10 mouse cellular contexts compared by ENCODE assay signal in the genomic region with DNA sequence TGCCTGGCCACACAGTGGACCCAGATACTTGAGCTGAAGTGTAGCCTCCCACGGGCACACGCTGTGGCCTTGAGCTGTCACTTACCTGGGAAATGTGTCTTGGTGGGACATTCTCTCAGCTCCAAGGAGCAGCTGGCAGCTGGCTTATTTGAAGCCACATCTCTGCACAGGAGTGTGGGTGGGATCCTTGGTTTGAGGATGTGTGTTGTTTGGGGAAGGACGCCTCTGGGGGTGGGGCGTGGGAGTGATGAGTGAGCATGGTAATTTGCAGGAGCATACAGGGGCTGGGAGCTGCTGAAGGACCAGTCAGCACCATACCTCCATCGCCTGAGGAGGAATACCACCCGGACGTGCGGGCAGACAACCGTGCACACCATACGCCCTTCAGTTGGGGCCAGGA. TPM values are rescaled to one million over a fixed set of nuclear protein-coding genes. Genes with fewer than 3 reads are reported as not detected.
A peak's percentile ranks its signal among the peaks of the same experiment; 100 is the strongest.
DNase-seq lines count a peak whose midpoint lies in the region; ATAC-seq and TF ChIP-seq lines count a peak whose summit lies in the region.
"Had no signal": no experiment of that assay in that cellular context is flagged by ENCODE, and none has a peak within 500 bp of the region (broad histone marks: within the 10 kb centered on the region; RNA-seq: fewer than 3 reads in every experiment).

No protein-coding gene starts in this region.

- TF ChIP-seq CTCF in testis, adult 2 months (IDR thresholded peaks at IDR 0.05; ENCODE audit: control insufficient read depth, insufficient read depth, insufficient replicate concordance, low read depth, low read length) = no peak
- TF ChIP-seq CTCF in kidney, adult 2 months (conservative IDR thresholded peaks at IDR 0.05; ENCODE audit: insufficient read depth, insufficient read length, low read depth, low read length) = no peak

- no peaks in the 10 kb centered on the region for H3K9me3 ChIP-seq in hindbrain, embryonic 14.5 days (ENCODE audit: control insufficient read depth, low read length)
- H3K9me3 ChIP-seq in midbrain, embryonic 14.5 days (ENCODE audit: control insufficient read depth, low read length) = no peaks in the 10 kb centered on the region
- no peaks in the 10 kb centered on the region for H3K9me3 ChIP-seq in kidney, embryonic 16.5 days (ENCODE audit: low read length)
- H3K9me3 ChIP-seq: heart, embryonic 12.5 days; lung, embryonic 15.5 days had no signal

- H3K36me3 ChIP-seq in testis, adult 2 months (ENCODE audit: control insufficient read depth, insufficient read depth, low read length) = no peaks in the 10 kb centered on the region
- H3K36me3 ChIP-seq in hindbrain, embryonic 14.5 days (replicated peaks; ENCODE audit: control insufficient read depth, insufficient read depth) = no peaks in the 10 kb centered on the region
- no peaks in the 10 kb centered on the region for H3K36me3 ChIP-seq in midbrain, embryonic 14.5 days (ENCODE audit: control insufficient read depth, insufficient read depth, low read length)
- no peaks in the 10 kb centered on the region for H3K36me3 ChIP-seq in kidney, adult 2 months (ENCODE audit: control insufficient read depth, insufficient read depth, low read length)
- no peaks in the 10 kb centered on the region for H3K36me3 ChIP-seq in kidney, embryonic 16.5 days (ENCODE audit: insufficient read depth, low read length)
- H3K36me3 ChIP-seq: heart, embryonic 12.5 days; lung, embryonic 15.5 days had no signal

- DNase-seq in testis, postnatal 14 days (ENCODE audit: low spot score) = no peak
- no peak for DNase-seq in hindbrain, embryonic 14.5 days (ENCODE audit: low spot score)
- no peak for DNase-seq in midbrain, embryonic 14.5 days
- no peak for DNase-seq in kidney, adult 2 months
- no peak for DNase-seq in heart, postnatal 4 days

- 0 out of 2 replicates have a peak overlapping the region, but pooled peaks have one; percentile 29 for H3K9ac ChIP-seq in hindbrain, embryonic 14.5 days
- 0 out of 2 replicates have a peak overlapping the region, but pooled peaks have one; percentile 0 for H3K9ac ChIP-seq in midbrain, embryonic 14.5 days (replicated peaks; ENCODE audit: low read length)
- H3K9ac ChIP-seq in kidney, embryonic 16.5 days (replicated peaks; ENCODE audit: low read length) = no peak overlapping the region
- H3K9ac ChIP-seq: heart, embryonic 12.5 days; lung, embryonic 15.5 days had no signal

- ATAC-seq in hindbrain, embryonic 14.5 days (ENCODE audit: low FRiP score) = no peak
- no peak for ATAC-seq in midbrain, embryonic 14.5 days (ENCODE audit: low FRiP score, low TSS enrichment)
- no peak for ATAC-seq in kidney, embryonic 16.5 days (ENCODE audit: low FRiP score, low TSS enrichment)
- ATAC-seq: intestine, embryonic 16.5 days had no signal

- 35% methylated on average over 10 of the region's 10 CpGs for WGBS in hindbrain, embryonic 14.5 days
- whole genome bisulfite sequencing in midbrain, embryonic 14.5 days = 28% methylated on average over 10 of the region's 10 CpGs
- WGBS in kidney, adult 2 months = 76% methylated on average over 10 of the region's 10 CpGs
- 58% methylated on average over 10 of the region's 10 CpGs for WGBS in kidney, embryonic 16.5 days

- H3K27ac ChIP-seq in testis, adult 2 months (ENCODE audit: control insufficient read depth, insufficient read depth, low read depth, low read length) = no peak overlapping the region
- peak overlapping the region; percentile 56 for H3K27ac ChIP-seq in hindbrain, embryonic 14.5 days
- H3K27ac ChIP-seq in midbrain, embryonic 14.5 days (replicated peaks; ENCODE audit: low read depth, low read length) = peak overlapping the region; percentile 81
- H3K27ac ChIP-seq in kidney, adult 2 months (ENCODE audit: insufficient read depth, low read depth, low read length) = no peak overlapping the region
- no peak overlapping the region for H3K27ac ChIP-seq in kidney, embryonic 16.5 days (ENCODE audit: low read length)
- H3K27ac ChIP-seq: lung, embryonic 15.5 days had no signal

- no peak for TF ChIP-seq POLR2A in testis, adult 2 months (IDR thresholded peaks at IDR 0.05; ENCODE audit: control insufficient read depth, low read depth, low read length)
- no peak for TF ChIP-seq POLR2A in kidney, adult 2 months (IDR thresholded peaks at IDR 0.05; ENCODE audit: low read depth, low read length)

- H3K4me3 ChIP-seq in testis, adult 2 months (ENCODE audit: control insufficient read depth, low read depth, low read length) = peak overlapping the region; percentile 77
- no peak overlapping the region for H3K4me3 ChIP-seq in hindbrain, embryonic 14.5 days (replicated peaks; ENCODE audit: low read length)
- no peak overlapping the region for H3K4me3 ChIP-seq in midbrain, embryonic 14.5 days (replicated peaks; ENCODE audit: low read depth, low read length)
- no peak overlapping the region for H3K4me3 ChIP-seq in kidney, adult 2 months (ENCODE audit: insufficient read depth, low read depth, low read length)
- no peak overlapping the region for H3K4me3 ChIP-seq in kidney, embryonic 16.5 days (ENCODE audit: low read length)
- H3K4me3 ChIP-seq: heart, embryonic 12.5 days; lung, embryonic 15.5 days had no signal

- H3K4me1 ChIP-seq in testis, adult 2 months (ENCODE audit: control insufficient read depth, insufficient read depth, low read length) = no peaks in the 10 kb centered on the region; the same call in 1 of the 2 replicates
- peaks cover 91% of the 10 kb centered on the region for H3K4me1 ChIP-seq in hindbrain, embryonic 14.5 days (replicated peaks; ENCODE audit: control insufficient read depth, insufficient read depth, low read length)
- peaks cover 89% of the 10 kb centered on the region for H3K4me1 ChIP-seq in midbrain, embryonic 14.5 days (ENCODE audit: control insufficient read depth, insufficient read depth, low read length)
- H3K4me1 ChIP-seq in kidney, adult 2 months (ENCODE audit: control insufficient read depth, insufficient read depth, low read length) = no peaks in the 10 kb centered on the region
- peaks cover 21% of the 10 kb centered on the region for H3K4me1 ChIP-seq in kidney, embryonic 16.5 days (ENCODE audit: insufficient read depth, low read length)

- H3K4me2 ChIP-seq in hindbrain, embryonic 14.5 days (replicated peaks) = no peak overlapping the region
- no peak overlapping the region; the same call in 1 of the 2 replicates for H3K4me2 ChIP-seq in midbrain, embryonic 14.5 days (ENCODE audit: low read length)
- H3K4me2 ChIP-seq in kidney, embryonic 16.5 days (replicated peaks; ENCODE audit: low read depth, low read length) = no peak overlapping the region
- H3K4me2 ChIP-seq: heart, embryonic 12.5 days; lung, embryonic 15.5 days had no signal

- no peaks in the 10 kb centered on the region for H3K27me3 ChIP-seq in testis, adult 2 months (ENCODE audit: control insufficient read depth, insufficient read depth, low read length)
- no peaks in the 10 kb centered on the region for H3K27me3 ChIP-seq in hindbrain, embryonic 14.5 days (ENCODE audit: control insufficient read depth, insufficient read depth, low read length)
- no peaks in the 10 kb centered on the region for H3K27me3 ChIP-seq in midbrain, embryonic 14.5 days (ENCODE audit: control insufficient read depth, insufficient read depth, low read length)
- H3K27me3 ChIP-seq in kidney, adult 2 months (replicated peaks; ENCODE audit: control insufficient read depth, insufficient read depth, low read length) = no peaks in the 10 kb centered on the region
- H3K27me3 ChIP-seq in kidney, embryonic 16.5 days (ENCODE audit: insufficient read depth, low read length) = 0 out of 2 replicates have a peak, but pooled peaks cover under 1% of the 10 kb centered on the region
- H3K27me3 ChIP-seq: lung, embryonic 15.5 days had no signal

RNA-seq across cellular contexts. Expression of gene Lrp8, which starts 28.1 kb away (rescaled TPM):
- 87.5 and 89.2 TPM in 2 replicates for polyA plus RNA-seq in testis, adult 2 months (2012; rRNA removed)
- 62.2 and 69.5 TPM in 2 replicates for polyA plus RNA-seq in hindbrain, embryonic 14.5 days (2014; fragmentation: Nextera tagmentation; extraction: Ambion mirVana)
- polyA plus RNA-seq in midbrain, embryonic 14.5 days (2014; fragmentation: Nextera tagmentation; extraction: Ambion mirVana) = 54.3 and 58.1 TPM in 2 replicates
- polyA plus RNA-seq in kidney, adult 2 months (2012; rRNA removed) = 2.8 and 3.6 TPM in 2 replicates
- 1.1 and 1.2 TPM in 2 replicates for polyA plus RNA-seq in kidney, embryonic 16.5 days (2015; fragmentation: Nextera tagmentation; extraction: Ambion mirVana)
- 1 to 10 TPM; 1.7 to 1.8 TPM for total RNA-seq in heart, postnatal 4 days (2021)

RNA-seq across cellular contexts. Expression of gene Magoh, which starts 49.4 kb away (rescaled TPM):
- polyA plus RNA-seq in testis, adult 2 months (2012; rRNA removed) = 27.1 and 28.4 TPM in 2 replicates
- polyA plus RNA-seq in hindbrain, embryonic 14.5 days (2014; fragmentation: Nextera tagmentation; extraction: Ambion mirVana) = 109 and 115 TPM in 2 replicates
- polyA plus RNA-seq in midbrain, embryonic 14.5 days (2014; fragmentation: Nextera tagmentation; extraction: Ambion mirVana) = 130 and 136 TPM in 2 replicates
- 43.9 and 68.8 TPM in 2 replicates for polyA plus RNA-seq in kidney, adult 2 months (2012; rRNA removed)
- polyA plus RNA-seq in kidney, embryonic 16.5 days (2015; fragmentation: Nextera tagmentation; extraction: Ambion mirVana) = 158 and 165 TPM in 2 replicates
- 10 to 100 TPM; 69.6 to 79.9 TPM for total RNA-seq in heart, postnatal 4 days (2021)

RNA-seq across cellular contexts. Expression of gene 0610037L13Rik, which starts 59.4 kb away (rescaled TPM):
- polyA plus RNA-seq in testis, adult 2 months (2012; rRNA removed) = 63.4 and 77.6 TPM in 2 replicates
- polyA plus RNA-seq in hindbrain, embryonic 14.5 days (2014; fragmentation: Nextera tagmentation; extraction: Ambion mirVana) = 96.5 and 97.5 TPM in 2 replicates
- polyA plus RNA-seq in midbrain, embryonic 14.5 days (2014; fragmentation: Nextera tagmentation; extraction: Ambion mirVana) = 96.6 and 103 TPM in 2 replicates
- polyA plus RNA-seq in kidney, adult 2 months (2012; rRNA removed) = 36.4 and 45.9 TPM in 2 replicates
- polyA plus RNA-seq in kidney, embryonic 16.5 days (2015; fragmentation: Nextera tagmentation; extraction: Ambion mirVana) = 117 and 124 TPM in 2 replicates
- total RNA-seq in heart, postnatal 4 days (2021) = 10 to 100 TPM; 70.7 to 77.2 TPM

Comparison
In these comparisons a context has a peak if more than half of its experiments do, and no peak if none do; other contexts are left out.
1. H3K27ac ChIP-seq: peak in hindbrain, embryonic 14.5 days (single experiment) and midbrain, embryonic 14.5 days (single experiment); none in testis, adult 2 months (single experiment), kidney, adult 2 months (single experiment) and kidney, embryonic 16.5 days (single experiment).
2. RNA of gene Lrp8, which starts 28.1 kb away (polyA plus RNA-seq): 87.5 to 89.2 TPM in testis, adult 2 months, 62.2 to 69.5 TPM in hindbrain, embryonic 14.5 days and 54.3 to 58.1 TPM in midbrain, embryonic 14.5 days; 2.8 to 3.6 TPM in kidney, adult 2 months and 1.1 to 1.2 TPM in kidney, embryonic 16.5 days; every median in the first group is over 10 times any median in the second.